Mouse (Mus musculus): ENCODE measurements around the gene Plcb3. TPM values are rescaled to one million over a fixed set of nuclear protein-coding genes. Genes with fewer than 3 reads are reported as not detected.

Gene Plcb3
- polyA plus RNA-seq, 1 experiment: 31.5 TPM

GRCm38 (mm10) chr19:6934195-6934977 is 41.9 kb downstream of the Plcb3 start, which contains the start of gene Kcnk4:
Gene Kcnk4, minus strand, starts transcription at chr19:6934515.
- H3K4me1 ChIP-seq (ENCODE audit: control insufficient read depth, insufficient read depth, insufficient read length): peaks cover 6% of the 10 kb centered on the region; the same call in 1 of the 2 replicates
- H3K27me3 ChIP-seq (ENCODE audit: control insufficient read depth, insufficient read depth, low read length): peaks cover 17% of the 10 kb centered on the region
- no peak for DNase-seq (ENCODE audit: low read depth in 1 of 2, low spot score in 2 of 2)
- peak within 1 kb of the TSS; percentile 22; the same call in 1 of the 2 replicates for H3K4me3 ChIP-seq (ENCODE audit: extremely low read depth, insufficient read depth, insufficient read length)
- TF ChIP-seq CTCF (IDR thresholded peaks at IDR 0.05; ENCODE audit: extremely low read depth, insufficient read depth, insufficient read length, insufficient replicate concordance) (no peak), POLR2A (IDR thresholded peaks at IDR 0.05; ENCODE audit: low read depth, low read length) (no peak)
- no peaks in the 10 kb centered on the region for H3K36me3 ChIP-seq (ENCODE audit: control insufficient read depth, insufficient read depth, low read length)
- whole genome bisulfite sequencing: 16% methylated on average over 23 of the region's 23 CpGs
- H3K27ac ChIP-seq (ENCODE audit: insufficient read depth, low read length): no peak within 1 kb of the TSS

GRCm38 (mm10) chr19:6933436-6934194 is 42.7 kb downstream of the Plcb3 start:
- Histone ChIP-seq H3K36me3 (ENCODE audit: control insufficient read depth, insufficient read depth, low read length) (no peaks in the 10 kb centered on the region), H3K27me3 (ENCODE audit: control insufficient read depth, insufficient read depth, low read length) (peaks cover 19% of the 10 kb centered on the region), H3K4me1 (ENCODE audit: control insufficient read depth, insufficient read depth, insufficient read length) (peaks cover 6% of the 10 kb centered on the region; the same call in 1 of the 2 replicates), H3K27ac (ENCODE audit: insufficient read depth, low read length) (no peak overlapping the region), H3K4me3 (ENCODE audit: extremely low read depth, insufficient read depth, insufficient read length) (peak overlapping the region; percentile 22; the same call in 1 of the 2 replicates)
- DNase-seq (ENCODE audit: low read depth in 1 of 2, low spot score in 2 of 2): no peak
- WGBS: 7% methylated on average over 58 of the region's 58 CpGs
- TF ChIP-seq CTCF (IDR thresholded peaks at IDR 0.05; ENCODE audit: extremely low read depth, insufficient read depth, insufficient read length, insufficient replicate concordance) (no peak), POLR2A (IDR thresholded peaks at IDR 0.05; ENCODE audit: low read depth, low read length) (no peak)

- DNase-seq (ENCODE audit: low read depth in 1 of 2, low spot score in 2 of 2): no peak
- TF ChIP-seq CTCF (IDR thresholded peaks at IDR 0.05; ENCODE audit: extremely low read depth, insufficient read depth, insufficient read length, insufficient replicate concordance) (no peak), POLR2A (IDR thresholded peaks at IDR 0.05; ENCODE audit: low read depth, low read length) (no peak)
- H3K4me1 ChIP-seq (ENCODE audit: control insufficient read depth, insufficient read depth, insufficient read length): peaks cover 6% of the 10 kb centered on the region; the same call in 1 of the 2 replicates
- WGBS: 69% methylated on average over 4 of the region's 4 CpGs
- no peak overlapping the region for H3K27ac ChIP-seq (ENCODE audit: insufficient read depth, low read length)
- H3K27me3 ChIP-seq (ENCODE audit: control insufficient read depth, insufficient read depth, low read length): peaks cover 21% of the 10 kb centered on the region
- no peaks in the 10 kb centered on the region for H3K36me3 ChIP-seq (ENCODE audit: control insufficient read depth, insufficient read depth, low read length)
- no peak overlapping the region for H3K4me3 ChIP-seq (ENCODE audit: extremely low read depth, insufficient read depth, insufficient read length)
Measured at GRCm38 (mm10) chr19:6933102-6933435, 43.2 kb downstream of the Plcb3 start.

GRCm38 (mm10) chr19:6932018-6932417 is 44.3 kb downstream of the Plcb3 start:
- Histone ChIP-seq H3K27me3 (ENCODE audit: control insufficient read depth, insufficient read depth, low read length) (peaks cover 23% of the 10 kb centered on the region), H3K36me3 (ENCODE audit: control insufficient read depth, insufficient read depth, low read length) (no peaks in the 10 kb centered on the region), H3K27ac (ENCODE audit: insufficient read depth, low read length) (no peak overlapping the region), H3K4me3 (ENCODE audit: extremely low read depth, insufficient read depth, insufficient read length) (no peak overlapping the region), H3K4me1 (ENCODE audit: control insufficient read depth, insufficient read depth, insufficient read length) (peaks cover 6% of the 10 kb centered on the region; the same call in 1 of the 2 replicates)
- WGBS: 78% methylated on average over 1 of the region's 1 CpGs
- TF ChIP-seq CTCF (IDR thresholded peaks at IDR 0.05; ENCODE audit: extremely low read depth, insufficient read depth, insufficient read length, insufficient replicate concordance): no peak
- no peak for TF ChIP-seq POLR2A (IDR thresholded peaks at IDR 0.05; ENCODE audit: low read depth, low read length)
- DNase-seq (ENCODE audit: low read depth in 1 of 2, low spot score in 2 of 2): no peak

- 22% methylated on average over 2 of the region's 2 CpGs for WGBS
- DNase-seq (ENCODE audit: low read depth in 1 of 2, low spot score in 2 of 2): no peak
- Histone ChIP-seq H3K27me3 (ENCODE audit: control insufficient read depth, insufficient read depth, low read length) (peaks cover 27% of the 10 kb centered on the region), H3K4me3 (ENCODE audit: extremely low read depth, insufficient read depth, insufficient read length) (no peak overlapping the region), H3K4me1 (ENCODE audit: control insufficient read depth, insufficient read depth, insufficient read length) (peaks cover 7% of the 10 kb centered on the region; the same call in 1 of the 2 replicates), H3K27ac (ENCODE audit: insufficient read depth, low read length) (no peak overlapping the region), H3K36me3 (ENCODE audit: control insufficient read depth, insufficient read depth, low read length) (no peaks in the 10 kb centered on the region)
- TF ChIP-seq CTCF (IDR thresholded peaks at IDR 0.05; ENCODE audit: extremely low read depth, insufficient read depth, insufficient read length, insufficient replicate concordance) (no peak), POLR2A (IDR thresholded peaks at IDR 0.05; ENCODE audit: low read depth, low read length) (no peak)
Measured at GRCm38 (mm10) chr19:6931002-6931401, 45.3 kb downstream of the Plcb3 start.

GRCm38 (mm10) chr19:6928080-6928479 is 48.2 kb downstream of the Plcb3 start:
- Histone ChIP-seq H3K27me3 (ENCODE audit: control insufficient read depth, insufficient read depth, low read length) (peaks cover 20% of the 10 kb centered on the region), H3K4me3 (ENCODE audit: extremely low read depth, insufficient read depth, insufficient read length) (no peak overlapping the region), H3K4me1 (ENCODE audit: control insufficient read depth, insufficient read depth, insufficient read length) (peaks cover 10% of the 10 kb centered on the region), H3K27ac (ENCODE audit: insufficient read depth, low read length) (no peak overlapping the region), H3K36me3 (ENCODE audit: control insufficient read depth, insufficient read depth, low read length) (no peaks in the 10 kb centered on the region)
- no peak for DNase-seq (ENCODE audit: low read depth in 1 of 2, low spot score in 2 of 2)
- 34% methylated on average over 9 of the region's 9 CpGs for WGBS
- no peak for TF ChIP-seq POLR2A (IDR thresholded peaks at IDR 0.05; ENCODE audit: low read depth, low read length)

All from spleen, adult 2 months (tissue).